Mouse (Mus musculus): Measurements from ENCODE around the gene Zfp800.

Zfp800 gene

DNA sequence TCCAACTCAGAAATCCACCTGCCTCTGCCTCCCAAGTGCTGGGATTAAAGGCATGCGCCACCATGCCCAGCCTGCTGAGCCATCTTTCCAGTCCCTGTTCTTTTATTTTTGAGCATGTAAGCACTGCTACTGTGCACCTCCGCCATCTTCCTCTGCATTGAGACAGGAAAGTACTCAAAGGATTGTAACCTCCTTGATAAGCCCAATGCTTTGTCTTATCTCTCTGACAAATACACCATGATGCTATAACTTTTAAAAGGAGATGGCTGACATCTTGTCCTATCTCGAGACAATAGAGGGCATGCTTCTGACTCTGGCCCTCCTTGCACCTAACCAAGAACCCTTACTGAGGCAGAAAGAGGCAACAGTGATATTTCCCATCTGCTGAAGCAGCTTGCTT, 88.9 kb downstream of the Zfp800 start:
- DNase-seq, result no peak

DNA sequence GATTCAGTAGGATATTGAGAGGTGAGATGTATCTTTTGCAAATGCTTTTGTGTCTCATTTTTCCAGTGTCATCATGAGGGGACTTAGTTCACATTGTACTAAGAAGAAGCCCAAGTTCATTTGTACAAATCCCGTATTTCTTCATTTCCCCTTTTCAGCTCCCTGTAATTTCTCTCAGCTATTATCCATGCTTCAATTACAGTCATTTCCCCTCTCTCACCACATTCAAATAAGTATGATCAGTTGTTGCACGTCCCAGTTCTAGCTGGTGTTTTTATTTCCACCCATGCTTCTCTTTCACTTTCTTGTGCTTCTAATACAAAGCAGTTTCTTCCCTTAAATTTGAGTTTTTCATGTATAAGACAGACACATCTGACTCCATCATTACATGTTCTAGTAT, 91.1 kb downstream of the Zfp800 start:
- DNase-seq, result no peak

DNA sequence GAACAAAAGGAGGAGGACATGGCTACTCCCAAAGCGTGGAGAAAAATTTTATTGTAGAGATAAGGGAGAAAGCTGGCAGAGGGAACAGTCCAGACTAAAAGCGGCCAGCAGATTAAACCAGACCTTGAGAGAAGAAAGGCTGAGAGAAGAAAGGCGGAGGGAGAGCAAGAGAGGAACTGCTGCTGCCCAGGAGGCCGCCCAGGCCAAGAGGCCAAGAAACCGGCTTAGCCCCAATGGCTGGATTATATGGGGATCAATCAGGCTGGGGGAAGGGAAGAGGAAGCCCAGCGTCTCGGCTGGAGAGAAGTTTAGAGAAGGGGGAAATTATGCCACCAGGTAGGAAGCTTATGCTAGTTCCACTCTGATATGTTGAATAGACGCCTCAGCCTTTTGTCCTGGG, 101.5 kb downstream of the Zfp800 start:
- DNase-seq, result no peak

DNA sequence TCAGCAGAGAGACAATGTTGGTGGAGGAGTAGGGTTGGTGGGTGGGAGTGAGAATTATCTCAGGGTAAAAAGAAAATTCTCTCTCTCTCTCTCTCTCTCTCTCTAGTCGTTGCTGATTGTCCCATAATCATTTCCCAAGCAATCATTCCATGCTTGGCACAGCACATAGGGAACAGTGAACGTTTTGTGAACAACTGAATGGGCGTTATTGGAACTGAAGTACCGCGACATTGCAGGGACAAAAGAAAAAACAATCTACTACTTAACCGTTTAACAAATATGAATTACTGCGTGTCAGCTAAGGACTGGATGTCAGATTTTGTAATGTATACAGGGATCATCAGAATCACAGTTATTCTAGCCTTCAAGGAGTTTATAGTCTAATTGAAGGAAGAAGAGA, 102.2 kb downstream of the Zfp800 start:
- DNase-seq, result no peak

DNA sequence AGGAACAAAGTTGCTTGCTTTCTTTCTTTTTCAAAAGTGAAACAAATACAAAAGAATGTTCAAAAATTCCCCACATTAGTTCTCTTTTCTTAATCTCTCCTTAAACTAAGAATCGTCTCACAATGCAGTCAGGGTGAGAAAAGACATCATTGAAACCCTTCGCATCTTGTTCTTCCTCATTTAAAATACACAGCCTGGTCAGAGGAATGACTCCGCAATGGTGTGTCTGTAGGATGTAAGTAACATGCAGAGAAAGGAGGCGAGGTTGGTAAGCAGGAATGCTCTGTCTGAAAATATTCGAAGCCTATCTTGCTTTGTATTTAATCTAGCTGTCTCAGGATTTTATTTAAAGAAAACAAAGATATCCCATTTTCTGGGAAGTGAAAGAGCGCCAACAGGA, 105.0 kb downstream of the Zfp800 start:
- DNase-seq, result no peak

DNA sequence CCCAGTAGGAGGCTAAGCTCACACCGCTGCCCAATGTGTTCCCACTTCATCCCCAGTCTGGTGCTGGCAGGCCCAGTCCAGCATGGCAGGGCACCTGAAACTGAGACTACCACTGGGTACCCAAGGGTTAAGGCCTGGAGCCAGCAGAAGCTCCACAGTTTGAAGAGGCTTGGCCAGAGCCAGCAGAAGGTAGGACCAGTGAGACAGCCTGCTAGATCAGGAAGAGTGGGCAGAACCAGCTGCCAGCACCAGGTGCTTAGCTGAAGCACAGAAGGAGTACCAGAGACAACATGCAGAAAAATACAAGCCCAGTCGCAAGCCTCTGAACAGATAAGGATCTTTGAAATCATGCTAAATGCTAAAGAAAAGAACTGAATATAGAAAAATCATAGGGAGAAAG, 117.9 kb downstream of the Zfp800 start:
- DNase-seq, result peak; percentile 69

DNA sequence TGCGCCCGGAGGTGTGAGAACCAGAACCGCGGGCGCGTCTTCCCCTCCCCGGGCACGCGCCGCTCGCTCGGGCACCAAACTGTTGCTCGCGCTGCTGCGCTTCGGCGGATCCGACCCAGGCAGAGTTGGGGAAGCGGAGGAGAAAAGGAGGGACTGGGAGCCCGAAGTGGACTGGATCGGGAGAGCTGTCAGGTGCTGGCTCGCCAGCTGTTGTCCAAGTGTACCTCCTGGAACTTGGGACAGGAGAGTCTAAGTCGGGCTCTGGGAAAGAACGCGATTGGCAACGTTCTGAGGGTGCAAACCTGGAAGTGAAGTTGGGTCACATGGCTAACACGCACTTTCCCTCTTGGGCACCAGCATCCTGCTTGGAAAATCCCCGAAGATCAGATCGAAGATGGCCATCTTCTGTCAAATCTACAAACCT, 135.6 kb downstream of the Zfp800 start:
- DNase-seq, result no peak

DNA sequence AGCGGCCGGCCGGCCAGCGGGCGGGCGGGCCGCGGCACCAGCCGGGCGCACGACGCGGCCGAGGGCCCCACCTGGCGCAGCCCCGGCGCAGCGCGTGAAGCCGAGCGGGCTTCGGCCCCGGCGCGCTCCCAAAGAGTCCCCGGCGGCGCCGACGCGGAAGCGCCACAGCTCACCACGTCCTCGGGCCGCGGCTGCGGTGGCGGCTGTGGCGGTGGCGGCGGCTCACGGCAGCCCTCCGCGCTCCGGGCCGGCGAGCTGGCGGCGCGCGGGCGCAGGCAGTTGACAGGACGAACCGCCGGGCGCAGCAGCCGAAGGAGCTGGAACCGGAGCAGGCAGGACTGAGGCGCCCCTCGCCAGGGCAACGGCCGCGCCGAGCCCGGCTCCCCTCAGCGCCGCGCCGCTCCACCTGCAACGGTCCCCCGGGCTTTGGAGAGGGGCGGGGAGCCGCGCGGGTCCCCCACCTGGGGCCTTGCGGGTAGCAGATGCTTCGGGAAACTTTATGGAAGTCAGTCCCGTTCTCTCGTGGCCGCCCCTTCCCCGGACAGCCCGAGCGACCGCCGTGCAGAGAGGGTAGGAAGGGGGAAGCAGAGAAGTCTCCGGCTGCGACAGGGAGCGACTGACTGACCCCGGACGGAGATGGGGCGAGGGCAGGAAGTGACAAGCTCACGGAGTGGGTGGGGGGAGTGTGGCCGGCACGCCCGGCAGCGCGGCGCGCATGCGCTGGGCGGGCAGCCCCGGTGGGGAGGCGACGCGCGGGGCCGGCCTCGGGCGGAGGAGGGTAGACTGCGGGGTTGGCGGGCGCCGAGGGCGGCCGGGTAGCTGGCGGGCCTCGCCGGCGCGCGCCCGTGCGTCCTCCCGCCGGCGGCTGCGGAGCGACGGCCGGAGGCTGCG, 136.3 kb downstream of the Zfp800 start:
- DNase-seq, result peak; percentile 93

DNA sequence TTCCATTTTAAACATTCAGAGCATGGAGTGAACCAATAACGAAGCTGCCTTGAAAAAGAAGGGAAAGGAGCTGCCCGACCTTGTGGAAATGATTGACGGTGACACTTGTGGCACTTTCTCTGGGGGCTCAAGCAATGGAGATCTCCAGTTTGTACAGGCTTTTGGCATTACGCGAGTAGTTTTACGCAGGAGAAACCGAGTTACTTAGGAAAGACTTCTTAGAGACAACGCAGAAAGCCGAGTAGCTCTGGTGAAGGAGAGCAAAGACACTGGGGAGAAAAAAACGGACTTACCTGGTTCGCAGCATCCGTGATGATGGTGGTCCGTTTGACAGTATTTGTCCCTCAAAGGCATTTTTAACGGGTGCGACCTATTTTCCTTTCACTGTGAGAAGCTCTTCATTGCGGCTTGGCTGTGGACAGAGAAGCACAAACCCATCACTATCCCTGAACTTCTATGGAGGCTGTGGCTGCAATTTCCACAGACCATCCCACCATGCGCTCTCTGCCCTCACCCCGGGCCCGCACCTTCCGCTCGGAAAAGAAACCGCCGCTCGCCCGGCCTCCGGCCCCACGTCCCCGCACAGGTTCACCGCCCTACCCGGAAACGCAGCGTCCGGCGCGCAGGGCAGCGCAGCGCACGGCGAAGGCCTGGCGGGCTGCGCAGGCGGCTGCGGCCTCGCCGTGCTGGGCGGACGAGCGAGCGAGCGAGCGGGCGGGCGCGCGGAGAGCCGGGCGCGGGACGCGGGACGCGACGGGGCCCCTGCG, 137.2 kb downstream of the Zfp800 start:
- DNase-seq, result peak; percentile 22

DNA sequence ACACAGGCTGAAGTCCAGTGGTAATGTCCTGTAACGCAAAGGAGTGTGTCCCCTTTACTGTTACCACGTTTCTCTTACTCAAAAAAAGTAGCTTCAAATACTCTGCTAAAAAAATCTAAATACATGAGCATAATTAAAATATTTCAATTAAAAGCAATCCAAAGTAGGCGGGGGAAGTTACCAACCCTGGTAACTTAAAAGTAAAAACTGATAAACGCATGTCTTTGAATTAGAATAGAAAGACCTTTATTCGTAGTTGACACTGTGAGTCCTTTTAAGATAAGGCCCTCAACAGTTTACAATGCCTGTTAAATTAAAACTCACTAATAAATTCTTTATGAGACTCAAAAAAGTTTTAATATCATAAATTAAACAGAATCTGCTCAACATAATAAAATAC, 138.1 kb downstream of the Zfp800 start:
- no peak for DNase-seq

DNA sequence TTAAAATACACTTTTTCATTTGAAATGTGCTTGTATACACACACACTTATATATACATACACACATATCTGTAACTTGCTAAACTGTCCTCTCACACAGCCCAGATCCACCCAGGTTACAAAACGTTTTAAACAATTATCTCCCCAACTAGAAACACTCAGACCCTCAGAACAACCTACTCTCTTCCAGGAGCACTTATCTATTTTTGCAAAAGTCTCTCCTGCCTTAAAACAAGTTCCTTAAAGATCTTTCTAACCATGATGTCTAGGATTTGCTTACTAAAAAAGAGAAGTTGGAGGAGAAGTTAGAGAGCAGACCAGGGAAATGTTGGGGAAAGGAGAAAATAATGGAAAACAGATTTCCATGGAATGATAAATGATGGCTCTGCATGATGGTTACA, 139.4 kb downstream of the Zfp800 start:
- no peak for DNase-seq

DNA sequence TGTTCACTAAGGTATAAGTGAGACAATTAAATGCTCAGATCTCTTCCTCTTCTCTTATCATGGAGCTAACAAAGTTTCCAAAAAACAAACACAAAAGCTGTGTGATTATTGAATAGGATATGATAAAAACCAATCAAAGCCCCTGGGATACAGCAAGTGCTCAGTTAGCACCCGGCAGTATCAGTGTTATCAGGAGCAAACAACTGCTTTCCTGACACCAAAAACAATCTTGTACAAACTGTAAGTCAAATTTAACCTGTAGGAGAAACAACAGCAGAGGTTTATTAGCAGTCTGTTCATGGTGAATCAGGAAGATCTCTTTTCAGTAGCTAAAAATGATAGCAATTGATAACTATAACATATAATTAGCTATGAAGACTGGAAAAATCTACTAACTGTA, 140.0 kb downstream of the Zfp800 start:
- no peak for DNase-seq

DNA sequence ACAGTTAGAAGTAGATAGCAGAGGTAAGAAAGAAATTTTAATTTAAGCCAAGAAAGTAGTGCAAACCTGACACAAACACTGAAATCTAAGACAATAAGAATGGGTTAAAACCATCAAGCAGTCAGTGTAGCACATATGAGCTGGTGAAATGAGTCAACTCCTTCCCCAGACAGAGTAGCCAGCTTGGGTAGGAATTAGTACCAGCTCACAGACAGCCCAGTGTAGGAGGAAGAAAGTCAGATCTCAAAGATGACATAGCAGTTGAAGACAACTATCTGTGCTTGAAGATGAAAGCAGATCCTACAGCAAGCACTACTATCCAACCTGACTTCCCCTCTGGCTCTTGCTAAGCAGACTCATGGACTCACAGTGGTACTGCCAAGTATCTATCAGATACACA, 145.0 kb downstream of the Zfp800 start:
- peak; percentile 6 for DNase-seq

DNA sequence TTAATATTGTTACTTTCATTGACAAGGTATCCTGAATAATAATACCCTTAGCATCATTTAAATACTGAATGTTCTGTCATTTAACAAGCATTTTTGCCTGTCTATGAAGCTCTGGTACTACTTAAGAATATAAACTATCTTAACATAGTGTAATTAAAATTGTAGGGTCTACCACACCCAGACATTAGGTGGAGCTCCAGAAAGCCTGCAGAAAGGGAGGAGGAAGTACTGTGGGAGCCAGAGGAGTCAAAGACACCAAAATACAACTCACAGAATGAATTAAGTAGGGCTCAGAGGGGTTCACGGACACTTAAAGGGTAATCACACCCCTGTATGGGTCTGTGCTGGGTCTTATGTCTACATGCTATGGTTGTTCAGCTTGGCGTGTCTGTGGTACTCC, 149.6 kb downstream of the Zfp800 start:
- DNase-seq, result no peak

DNA sequence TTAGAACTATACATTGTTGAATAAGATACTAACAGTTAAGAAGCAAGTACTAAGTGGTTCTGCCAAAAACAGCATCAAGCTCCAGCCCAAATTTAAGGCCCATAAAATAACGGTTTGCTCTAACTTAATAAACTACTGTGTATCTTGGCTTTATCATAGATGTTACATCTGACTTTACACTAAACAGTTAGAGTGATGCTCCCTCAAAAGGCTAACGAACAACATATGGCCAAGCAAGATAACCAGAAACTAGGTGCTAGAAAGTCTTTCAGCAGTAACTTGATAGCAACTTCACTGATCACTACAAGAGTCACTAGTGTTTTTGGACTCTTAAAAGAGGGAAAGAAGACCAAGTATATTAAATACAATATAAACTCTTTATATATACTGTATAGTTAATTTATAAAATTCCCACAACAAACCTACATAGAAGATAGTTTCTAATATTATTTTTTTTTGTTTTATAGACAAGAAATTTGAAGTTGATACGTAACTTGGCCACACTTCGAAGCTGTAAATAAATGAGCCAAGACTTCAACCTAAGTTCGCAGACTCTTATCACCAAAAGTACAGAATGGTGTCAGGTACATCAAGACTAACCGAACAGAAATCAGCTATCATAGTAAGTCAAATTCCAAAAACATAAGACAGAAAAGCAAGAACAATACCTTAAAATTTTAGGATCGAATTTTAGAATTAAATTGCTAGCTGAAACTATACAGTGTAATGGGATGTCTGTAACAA, 165.0 kb downstream of the Zfp800 start:
- DNase-seq, result no peak

DNA sequence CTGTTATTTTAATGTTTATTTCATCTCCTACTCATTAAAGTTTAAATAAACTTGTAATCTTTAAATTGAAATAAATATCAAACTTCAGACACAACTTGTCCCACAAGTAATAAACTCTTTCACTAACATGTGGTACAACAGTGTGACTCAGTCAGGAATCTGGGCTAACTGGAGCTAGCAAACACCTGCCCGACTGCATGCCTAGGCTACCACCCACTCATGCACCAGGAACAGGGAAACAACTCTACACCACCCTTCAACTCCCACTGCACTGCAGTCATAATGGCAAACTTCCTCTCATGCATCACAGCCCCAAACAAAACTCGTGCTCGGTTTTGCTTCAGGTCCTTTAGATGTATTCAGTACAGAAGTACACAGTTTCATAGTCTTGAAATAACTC, 169.7 kb downstream of the Zfp800 start:
- DNase-seq, result no peak

DNA sequence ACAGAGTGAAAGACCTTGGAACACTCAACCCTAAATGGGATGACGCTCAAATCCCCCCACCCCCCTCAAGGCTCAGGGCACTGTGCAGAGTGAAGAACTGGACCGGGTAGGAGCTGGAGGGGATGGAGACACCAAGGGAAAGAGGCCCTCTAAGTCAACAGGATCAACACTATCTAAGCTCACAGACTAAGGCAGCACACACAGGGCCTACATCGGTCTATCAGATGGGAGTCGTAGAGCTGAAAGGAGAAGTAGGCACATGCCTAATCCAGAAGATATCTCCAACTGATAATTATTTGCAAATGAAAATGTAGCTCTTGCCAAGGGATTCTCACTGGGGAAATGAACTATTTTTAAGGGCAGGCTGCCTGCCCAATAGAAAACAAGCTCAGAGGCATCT, 176.8 kb downstream of the Zfp800 start:
- DNase-seq, result no peak

DNA sequence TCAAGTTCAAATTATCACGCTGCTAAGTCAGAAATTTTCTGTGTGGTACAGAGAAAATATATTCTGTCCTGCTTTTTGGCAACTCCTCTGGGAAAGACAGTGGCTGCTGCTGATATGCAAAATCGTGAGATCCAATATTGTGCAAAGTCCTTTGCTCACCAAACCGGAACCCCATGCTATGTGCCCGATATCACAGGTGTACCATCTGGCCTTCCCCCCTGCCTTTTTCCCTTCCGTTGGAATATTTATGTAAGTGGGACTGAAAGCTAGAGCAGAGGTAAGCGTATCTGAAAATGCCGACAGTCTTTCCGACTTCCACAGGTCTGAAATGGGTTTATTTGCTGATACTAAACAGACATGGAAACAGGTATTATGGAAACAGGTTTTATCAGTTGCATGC, 179.4 kb downstream of the Zfp800 start:
- DNase-seq, result no peak

DNA sequence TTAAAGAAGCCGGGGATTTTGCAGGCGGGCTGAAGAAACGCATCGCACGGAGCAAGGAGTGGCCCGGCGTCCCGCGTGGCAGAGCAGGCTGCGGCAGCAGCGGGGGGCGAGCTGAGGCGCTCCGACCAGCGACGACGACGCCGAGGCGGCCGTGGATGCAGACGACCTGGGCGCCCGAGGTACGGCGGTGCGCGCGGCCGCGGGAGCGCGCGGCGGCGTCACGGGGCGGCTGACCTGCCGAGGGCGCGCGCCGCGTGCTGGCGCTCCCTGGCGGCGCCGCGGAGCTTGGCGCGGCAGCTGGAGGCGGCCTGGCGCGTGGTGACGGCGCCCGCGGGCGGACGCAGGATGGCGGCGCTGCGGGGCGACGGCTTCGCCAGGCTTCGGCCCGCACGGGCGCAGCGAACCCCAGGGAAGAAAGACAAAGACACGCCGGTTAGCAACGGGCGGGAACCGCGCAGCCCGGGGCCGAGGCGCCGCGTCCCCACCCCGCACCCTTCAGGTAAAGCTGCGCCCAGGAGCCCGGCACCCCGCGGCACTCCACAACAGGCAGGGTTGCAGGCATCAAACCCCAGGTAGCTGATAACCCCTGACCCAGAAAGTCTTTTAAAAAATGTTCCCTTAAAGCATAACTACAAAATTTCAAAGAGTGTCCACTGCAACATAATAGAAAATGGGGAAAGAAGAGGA, 182.4 kb downstream of the Zfp800 start:
- peak; percentile 79 for DNase-seq

DNA sequence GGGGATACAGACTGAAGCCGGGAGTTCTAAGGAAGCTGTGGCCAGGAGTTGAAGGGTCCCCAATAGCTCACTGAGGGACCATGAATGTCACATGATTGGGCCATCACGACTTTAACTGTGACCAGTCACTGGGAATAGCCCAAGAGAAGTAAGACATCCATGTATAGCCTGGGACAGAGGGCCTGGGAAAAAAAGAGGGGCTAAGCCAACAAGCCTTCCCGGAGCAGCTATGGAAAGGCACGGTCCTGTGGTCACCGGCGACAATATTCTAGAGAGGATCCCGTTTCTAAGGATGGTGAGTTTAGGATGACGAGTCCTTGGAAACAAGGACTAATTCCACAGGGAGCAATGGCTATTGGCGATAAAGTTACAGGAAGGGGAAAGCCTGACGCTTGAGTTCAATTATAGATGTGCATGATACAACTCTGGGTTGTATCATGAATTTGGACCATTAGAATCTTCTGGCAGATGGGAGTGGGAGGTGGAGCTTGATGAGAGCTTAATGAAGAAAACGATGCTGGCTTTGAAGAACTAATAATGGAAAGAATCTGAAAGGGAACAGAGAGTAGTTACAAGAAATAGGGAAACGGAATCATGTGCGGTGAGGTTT, 183.0 kb downstream of the Zfp800 start:
- DNase-seq, result no peak

DNA sequence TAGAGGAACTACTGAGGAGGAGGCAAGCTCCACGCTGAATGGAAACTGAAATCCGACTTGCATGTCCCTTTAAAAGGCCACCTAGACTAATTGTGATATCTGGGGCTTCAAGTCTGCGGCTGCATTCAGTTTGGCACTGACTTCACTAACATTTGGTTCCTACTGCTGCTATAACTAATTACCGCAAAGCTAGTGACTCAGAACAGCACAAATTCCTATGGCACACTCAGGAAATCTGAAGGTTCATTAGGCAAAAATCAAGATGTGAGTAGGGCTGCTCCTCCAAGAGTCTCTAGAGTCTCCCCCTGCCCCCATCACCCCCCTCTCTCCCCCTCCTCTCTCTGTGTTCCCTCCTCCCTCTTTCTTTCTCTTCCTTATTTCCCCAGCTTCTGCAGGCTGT, 194.4 kb downstream of the Zfp800 start:
- DNase-seq, result no peak

DNA sequence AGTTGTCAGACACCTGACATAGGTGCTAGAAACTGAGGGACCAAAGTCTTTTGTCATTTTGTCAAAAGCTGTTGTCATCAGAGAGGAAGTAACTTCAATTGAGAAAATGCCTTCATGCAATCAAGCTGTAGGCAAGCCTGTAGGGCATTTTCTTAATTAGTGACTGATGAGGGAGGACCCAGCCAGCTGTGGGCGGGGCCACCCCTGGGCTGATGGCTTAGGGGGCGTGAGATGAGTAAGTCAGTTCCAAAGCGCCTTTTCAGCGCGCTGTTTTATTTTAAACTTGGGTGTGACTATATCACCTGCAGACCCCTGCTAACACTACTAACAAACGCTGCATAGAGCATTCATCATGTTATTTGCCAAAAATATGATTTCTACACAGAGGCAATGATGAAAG, 195.0 kb downstream of the Zfp800 start:
- DNase-seq, result no peak

DNA sequence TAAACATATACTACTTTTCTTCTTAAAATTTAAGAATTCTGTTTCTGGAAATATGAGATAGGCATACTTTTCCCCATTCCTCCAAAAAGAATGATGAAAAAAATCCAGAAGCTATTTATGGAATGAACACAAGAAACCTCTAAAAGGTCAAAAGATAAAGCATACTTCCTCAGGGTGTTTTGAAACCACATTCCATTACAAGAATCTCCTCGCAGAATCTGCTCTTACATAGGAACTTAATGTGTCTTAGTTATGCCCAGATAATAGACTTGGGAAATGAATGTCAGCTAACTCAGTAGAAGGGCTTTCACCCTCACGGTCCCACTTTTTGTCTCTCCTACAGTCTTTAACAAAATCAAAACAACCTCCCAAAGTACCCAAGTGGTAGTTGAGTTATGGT, 203.9 kb downstream of the Zfp800 start:
- no peak for DNase-seq
